Mouse (Mus musculus): Measurements from ENCODE around the gene Gan. TPM values are rescaled to one million over a fixed set of nuclear protein-coding genes. Genes with fewer than 3 reads are reported as not detected.

The Gan gene
- total RNA-seq, 1 experiment: 7.9 TPM

DNA sequence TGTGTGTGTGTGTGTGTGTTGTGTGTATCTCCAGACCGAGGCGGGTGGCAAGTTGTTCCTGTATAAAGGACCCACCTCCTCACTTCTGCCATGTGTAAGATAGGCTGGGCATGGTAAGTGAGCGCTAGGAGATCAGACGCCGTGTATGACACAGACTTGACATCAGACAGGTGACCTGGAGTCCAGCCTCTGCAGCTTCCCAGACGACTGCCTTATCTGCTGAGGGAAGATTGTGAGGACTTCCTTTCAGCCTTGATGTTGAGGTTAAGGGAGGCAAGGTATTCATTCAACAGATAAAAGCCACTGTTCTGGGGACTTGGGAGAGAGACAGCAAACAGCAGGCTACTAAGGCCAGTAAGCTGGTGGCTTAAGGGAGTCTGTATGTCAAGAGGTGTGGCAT, 105.5 kb downstream of the Gan start:
- Histone ChIP-seq H3K27ac (ENCODE audit: insufficient read depth, low read depth, low read length, poor library complexity, severe bottlenecking) (no peak overlapping the region), H3K4me1 (ENCODE audit: control insufficient read depth in 2 of 2, insufficient read depth in 2 of 2, low read length in 2 of 2, poor library complexity in 1 of 2) (peaks cover 3 to 46% of the 10 kb centered on the region in 2 experiments; a peak in 3 of 4 replicates), H3K9me3 (ENCODE audit: control insufficient read depth, insufficient read depth, low read depth, low read length) (no peaks in the 10 kb centered on the region), H3K9ac (ENCODE audit: insufficient read depth, low read depth, low read length, poor library complexity, severe bottlenecking) (no peak overlapping the region), H3K4me3 (ENCODE audit: insufficient read depth in 1 of 2, low read depth in 1 of 2, low read length in 2 of 2, poor library complexity in 1 of 2, severe bottlenecking in 1 of 2) (no peak overlapping the region), H3K36me3 (ENCODE audit: control insufficient read depth, insufficient read depth, low read length, poor library complexity, severe bottlenecking) (no peaks in the 10 kb centered on the region; the same call in 1 of the 2 replicates)
- DNase-seq (ENCODE audit: low read depth, low spot score): no peak
- in situ Hi-C loops (cut with MboI; ENCODE audit: low sequenced_read_pairs in 2 of 2, unreplicated experiment in 2 of 2): no loop called here
- TF ChIP-seq HCFC1 (IDR thresholded peaks at IDR 0.05; ENCODE audit: borderline replicate concordance, insufficient read depth, low read length): no peak
- no peak for TF ChIP-seq ZC3H11A (IDR thresholded peaks at IDR 0.05; ENCODE audit: borderline replicate concordance, low read depth, low read length)
- no peak for TF ChIP-seq MAFK (IDR thresholded peaks at IDR 0.05; ENCODE audit: insufficient read depth, low read depth, low read length)
- no peak for TF ChIP-seq CHD2 (IDR thresholded peaks at IDR 0.05; ENCODE audit: low read depth, low read length)
- no peak for TF ChIP-seq ZNF384 (IDR thresholded peaks at IDR 0.05; ENCODE audit: low read depth, low read length)

DNA sequence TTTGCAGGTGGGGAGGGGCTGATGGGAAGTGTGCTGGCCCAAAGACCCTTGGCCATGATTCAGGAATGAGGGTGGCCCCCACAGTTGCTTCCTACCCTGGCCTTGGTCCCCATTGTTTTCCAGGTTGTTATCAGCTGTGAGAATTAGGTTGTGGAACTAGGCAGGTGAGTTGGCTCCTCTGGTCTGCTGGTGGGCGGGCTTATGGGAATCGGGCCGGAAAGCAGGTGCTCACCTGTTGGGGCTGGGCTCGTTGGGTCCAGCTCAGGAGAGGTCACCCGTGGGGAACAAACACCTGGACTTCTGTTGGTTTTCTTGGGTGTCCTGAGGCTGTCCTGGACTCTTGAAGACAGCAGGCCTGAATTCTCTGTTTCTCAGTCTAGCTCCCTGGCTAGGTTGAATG, 107.1 kb downstream of the Gan start:
- Histone ChIP-seq H3K9ac (ENCODE audit: insufficient read depth, low read depth, low read length, poor library complexity, severe bottlenecking) (no peak overlapping the region), H3K4me1 (ENCODE audit: control insufficient read depth in 2 of 2, insufficient read depth in 2 of 2, low read length in 2 of 2, poor library complexity in 1 of 2) (peaks cover 3 to 38% of the 10 kb centered on the region in 2 experiments; a peak in 3 of 4 replicates), H3K4me3 (ENCODE audit: insufficient read depth in 1 of 2, low read depth in 1 of 2, low read length in 2 of 2, poor library complexity in 1 of 2, severe bottlenecking in 1 of 2) (no peak overlapping the region), H3K9me3 (ENCODE audit: control insufficient read depth, insufficient read depth, low read depth, low read length) (no peaks in the 10 kb centered on the region), H3K27ac (ENCODE audit: insufficient read depth, low read depth, low read length, poor library complexity, severe bottlenecking) (no peak overlapping the region), H3K36me3 (ENCODE audit: control insufficient read depth, insufficient read depth, low read length, poor library complexity, severe bottlenecking) (peaks cover 2% of the 10 kb centered on the region; the same call in 1 of the 2 replicates)
- in situ Hi-C loops (cut with MboI; ENCODE audit: low sequenced_read_pairs in 2 of 2, unreplicated experiment in 2 of 2): no loop called here
- no peak for DNase-seq (ENCODE audit: low read depth, low spot score)
- TF ChIP-seq ZNF384 (IDR thresholded peaks at IDR 0.05; ENCODE audit: low read depth, low read length) (no peak), CHD2 (IDR thresholded peaks at IDR 0.05; ENCODE audit: low read depth, low read length) (no peak), HCFC1 (IDR thresholded peaks at IDR 0.05; ENCODE audit: borderline replicate concordance, insufficient read depth, low read length) (no peak), MAFK (IDR thresholded peaks at IDR 0.05; ENCODE audit: insufficient read depth, low read depth, low read length) (no peak), ZC3H11A (IDR thresholded peaks at IDR 0.05; ENCODE audit: borderline replicate concordance, low read depth, low read length) (no peak)

Other genes with a start within 250 kb of the Gan start
- gene Cmc2, start 236.7 kb upstream of the Gan start, total RNA-seq (2012; rRNA removed): 24.4 and 33.4 TPM in 2 replicates
- 27.1 and 30.2 TPM in 2 replicates for gene Cenpn, start 236.4 kb upstream of the Gan start, total RNA-seq (2012; rRNA removed)
- 19.9 and 21.1 TPM in 2 replicates for gene Atmin, start 214.7 kb upstream of the Gan start, total RNA-seq (2012; rRNA removed)
- 1.1 and 1.3 TPM in 2 replicates for gene 1700030J22Rik, start 179.2 kb upstream of the Gan start, total RNA-seq (2012; rRNA removed)
- 134 and 195 TPM in 2 replicates for gene Gcsh, start 164.6 kb upstream of the Gan start, total RNA-seq (2012; rRNA removed)
- gene Pkd1l2, start 75.7 kb upstream of the Gan start, total RNA-seq (2012; rRNA removed): 1.5 TPM in 2 replicates
- gene Bco1, start 62.3 kb upstream of the Gan start, total RNA-seq (2012; rRNA removed): 0.09 and 0.11 TPM in 2 replicates
- 24.5 and 26.3 TPM in 2 replicates for gene Cmip, start 98.9 kb downstream of the Gan start, total RNA-seq (2012; rRNA removed)